Mouse (Mus musculus) gonadal fat pad, adult 2 months (tissue): Measurements from ENCODE around the gene S100a6. TPM values are rescaled to one million over a fixed set of nuclear protein-coding genes. Genes with fewer than 3 reads are reported as not detected.
A peak's percentile ranks its signal among the peaks of the same experiment; 100 is the strongest.

ENCODE experiments used
- DNase-seq: peaks from one replicate; pipeline ENCODE4 v3.0.0-alpha.2; 2012; ENCODE audit warnings: low read depth
- polyA plus RNA-seq: library from polyadenylated mRNA; depleted of rRNA; stranded (reverse); fragments of >200 nt; gene quantifications from 2 replicates; pipeline ENCODE4 v1.2.3, GENCODE M21; 2012

Gene S100a6
- polyA plus RNA-seq, 1 experiment, result 578 TPM

DNA sequence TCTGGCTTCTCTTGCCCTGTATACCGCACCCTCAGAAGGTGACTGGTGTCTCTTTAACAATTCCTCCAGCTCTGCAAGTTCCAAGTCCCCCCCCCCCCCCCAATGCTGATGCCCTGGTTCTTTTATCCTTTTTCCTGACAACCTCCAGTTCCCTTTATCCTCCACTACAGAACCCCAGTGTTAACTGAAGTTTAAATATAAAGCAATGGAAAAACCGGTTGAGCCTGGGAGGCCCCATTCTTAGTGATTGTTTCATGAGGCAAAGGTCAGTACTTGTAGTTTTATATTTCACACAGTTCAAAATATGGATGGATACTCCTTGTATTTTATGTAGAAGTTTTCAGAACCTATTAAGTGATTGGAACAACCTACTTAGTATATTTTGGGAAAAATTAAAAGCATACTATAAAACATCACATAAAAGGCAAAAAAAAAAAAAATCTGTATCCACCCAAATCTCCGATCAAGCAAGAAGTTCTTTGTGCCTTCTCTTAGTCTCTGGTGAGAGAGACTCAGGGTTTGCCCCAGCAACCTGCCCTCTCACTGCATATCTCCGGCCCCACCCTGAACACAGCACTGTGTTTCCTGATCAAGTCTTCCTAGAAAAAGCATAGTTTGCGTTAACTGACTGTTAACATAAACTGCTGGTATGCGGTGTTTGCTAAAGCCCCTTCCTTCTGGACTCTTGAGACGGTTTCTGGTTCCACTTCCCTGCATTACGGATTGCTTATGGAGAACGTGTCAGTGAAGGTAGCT lies 13.8 kb downstream of the S100a6 start:
- DNase-seq, result no peak

DNA sequence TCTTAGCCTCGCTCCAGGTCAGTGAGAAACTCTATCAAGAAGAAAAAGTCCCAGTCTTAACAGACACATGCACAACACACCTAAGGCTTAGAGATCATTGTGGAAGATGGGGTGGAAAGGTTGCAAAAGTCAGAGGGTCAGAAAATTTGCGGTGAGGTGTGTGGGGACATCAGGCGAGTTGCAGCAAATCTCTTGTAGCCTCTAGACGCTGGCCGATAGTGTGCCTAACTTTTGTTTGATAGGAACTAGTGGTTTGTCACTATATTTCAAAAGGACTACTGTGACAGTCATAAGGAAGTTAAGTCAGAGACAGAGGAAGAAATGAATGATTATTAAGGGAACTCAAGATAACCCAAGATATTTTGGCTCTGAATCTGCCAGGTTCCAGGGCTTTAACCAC lies 14.7 kb downstream of the S100a6 start:
- no peak for DNase-seq

DNA sequence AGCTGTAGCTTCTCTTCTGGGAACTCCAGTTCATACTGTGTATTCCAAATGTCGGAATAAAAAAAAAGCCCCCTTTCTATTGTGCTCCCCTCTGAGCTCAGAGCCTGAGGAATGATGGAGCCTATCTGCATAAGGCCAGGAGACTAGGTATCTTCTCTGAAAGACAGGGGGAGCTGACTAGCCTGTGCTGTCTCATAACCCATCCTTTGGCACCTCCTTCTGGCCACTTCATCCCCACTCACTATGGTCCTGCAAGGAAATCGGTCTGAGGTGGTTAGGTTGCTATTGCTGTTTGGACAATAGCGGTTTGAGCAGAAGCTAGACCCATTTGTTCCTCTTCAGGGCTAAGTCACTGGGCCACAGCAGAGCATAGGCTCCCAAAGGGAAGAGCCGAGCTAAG lies 15.1 kb downstream of the S100a6 start:
- no peak for DNase-seq

DNA sequence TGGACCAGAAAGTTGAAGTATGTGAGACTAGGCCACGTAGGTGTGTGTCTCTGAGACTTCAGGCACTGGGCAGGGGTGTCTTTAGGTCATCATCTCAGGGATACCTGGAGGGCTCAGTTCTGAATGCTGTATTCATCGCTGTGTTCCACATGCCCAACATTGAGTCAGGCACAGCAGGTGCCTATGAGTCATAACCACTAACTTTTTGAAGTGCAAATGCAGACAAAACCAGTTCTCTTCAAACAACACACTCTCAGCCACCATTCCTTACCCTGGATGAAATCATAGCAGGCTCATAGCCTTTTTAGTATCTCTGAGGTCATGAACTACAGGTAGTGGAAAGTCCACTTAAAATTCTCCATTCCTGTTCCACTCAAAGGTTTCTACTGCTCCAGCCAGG lies 16.6 kb downstream of the S100a6 start:
- DNase-seq, result no peak

DNA sequence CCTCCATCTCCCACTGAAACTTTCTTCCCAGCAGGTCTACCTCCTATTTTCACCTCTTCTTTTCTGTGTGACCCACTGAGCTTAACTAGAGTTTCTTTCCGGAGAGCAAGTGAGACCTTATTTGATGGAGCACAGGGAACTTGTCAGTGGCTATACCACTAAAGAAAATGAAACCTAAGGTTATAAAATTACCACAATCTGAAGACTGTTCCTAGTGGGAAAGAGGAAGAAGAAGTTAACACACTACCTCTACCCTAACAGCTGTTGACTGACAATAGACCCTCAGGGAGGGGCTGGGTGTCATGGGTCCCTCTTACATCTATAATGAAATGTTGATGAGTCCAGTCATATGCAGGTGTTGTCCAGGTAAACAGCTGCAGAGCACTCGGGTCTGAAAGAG lies 19.3 kb downstream of the S100a6 start:
- no peak for DNase-seq

DNA sequence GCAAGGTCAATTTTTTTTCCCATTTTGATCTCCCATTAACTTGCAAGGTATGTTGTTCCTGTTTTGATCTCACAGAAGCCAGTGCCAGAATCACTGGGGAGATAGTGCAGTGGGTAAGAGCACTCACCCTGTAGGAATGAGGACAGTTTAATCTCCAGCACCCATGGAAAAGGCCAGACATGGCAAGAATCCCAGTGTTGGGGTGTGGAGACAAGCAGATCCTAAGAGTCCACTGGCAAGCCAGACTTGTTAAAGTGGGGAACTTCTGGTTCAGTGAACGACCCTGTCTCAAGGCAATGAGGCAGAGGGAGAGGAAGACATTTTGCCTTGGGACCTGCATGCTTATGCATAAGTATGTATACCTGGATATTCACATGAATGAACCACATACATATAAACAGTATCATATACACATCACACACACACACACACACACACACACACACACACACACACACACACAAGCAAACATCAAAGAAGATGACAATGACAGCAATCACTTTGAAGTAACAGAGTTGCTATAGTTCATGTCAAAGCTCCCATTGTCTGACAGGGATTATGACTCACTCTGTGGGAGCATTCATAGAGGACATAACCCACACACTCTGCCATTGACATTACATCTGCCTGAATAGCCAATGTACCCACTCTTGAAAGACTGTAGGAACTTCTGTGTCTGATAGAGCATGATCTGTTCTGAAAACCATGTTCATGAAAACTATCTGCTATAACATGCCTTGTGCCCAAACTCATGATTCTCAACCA lies 26.0 kb downstream of the S100a6 start:
- no peak for DNase-seq

DNA sequence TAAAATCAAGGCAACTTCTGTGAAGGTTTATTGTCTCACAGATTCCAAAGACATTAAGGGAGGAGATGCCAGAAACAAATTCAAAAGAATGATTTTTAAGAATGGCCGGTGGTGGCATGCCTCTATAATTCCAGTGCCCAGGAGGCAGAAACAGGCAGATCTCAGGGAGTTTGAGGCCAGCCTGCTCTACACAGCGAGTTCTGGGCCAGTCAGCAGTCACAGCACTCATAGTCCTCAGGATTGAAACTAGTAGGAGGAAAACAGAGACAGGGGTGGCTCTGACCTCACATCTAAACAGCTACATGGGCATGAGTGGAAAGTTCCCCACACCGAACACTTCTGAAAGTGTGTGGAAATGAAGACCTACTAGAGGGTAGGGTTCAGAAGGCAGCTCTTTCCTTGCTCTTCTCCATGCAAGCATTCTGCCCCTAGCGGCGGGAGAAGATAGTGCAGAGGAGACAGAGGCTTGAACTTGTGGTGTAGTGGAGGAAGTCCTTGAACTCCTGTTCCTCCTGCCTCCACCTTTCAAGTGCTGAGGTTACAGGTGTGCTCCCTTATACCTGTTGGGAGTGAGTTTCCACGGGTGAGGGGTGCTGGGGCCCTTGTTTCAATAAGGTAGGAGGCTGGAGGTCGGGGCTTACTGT lies 27.0 kb downstream of the S100a6 start:
- no peak for DNase-seq

DNA sequence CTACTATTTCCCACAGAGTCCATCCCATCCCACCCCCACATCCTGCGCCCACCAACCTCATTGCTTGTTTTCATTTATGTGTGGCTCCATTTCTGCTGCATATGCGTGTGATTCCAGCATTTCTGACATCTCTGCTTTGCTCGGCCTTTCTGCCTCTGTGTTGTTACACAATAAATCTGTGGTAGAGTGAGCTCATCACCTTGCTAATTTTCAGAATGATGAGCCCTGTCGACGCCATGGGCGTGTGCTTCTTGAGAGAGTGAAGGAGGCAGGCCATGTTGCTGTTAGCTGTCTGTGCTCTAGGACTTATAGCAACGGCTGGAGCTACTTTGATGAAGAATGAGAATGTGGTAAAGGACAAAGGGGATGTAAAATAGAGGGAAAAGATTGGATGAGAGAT lies 28.3 kb downstream of the S100a6 start:
- DNase-seq, result no peak

DNA sequence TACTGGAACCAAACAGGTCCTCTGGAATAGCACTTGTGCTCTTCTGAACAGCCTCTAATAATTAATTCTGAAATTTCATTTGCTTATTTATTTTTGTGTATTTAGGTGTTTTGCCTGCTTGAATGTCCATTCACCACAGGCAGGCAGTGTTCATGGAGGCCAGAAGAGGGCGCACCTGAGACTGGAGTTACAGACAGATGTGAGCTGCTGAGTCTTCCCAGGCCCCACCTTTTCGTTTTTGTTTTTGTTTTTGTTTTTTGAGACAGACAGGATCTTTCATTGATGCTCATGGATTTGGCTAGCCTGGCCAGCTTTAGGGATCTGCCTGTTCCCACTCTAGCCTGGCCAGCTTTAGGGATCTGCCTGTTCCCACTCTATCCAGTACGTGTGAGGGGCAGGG lies 31.5 kb downstream of the S100a6 start:
- DNase-seq, result no peak

DNA sequence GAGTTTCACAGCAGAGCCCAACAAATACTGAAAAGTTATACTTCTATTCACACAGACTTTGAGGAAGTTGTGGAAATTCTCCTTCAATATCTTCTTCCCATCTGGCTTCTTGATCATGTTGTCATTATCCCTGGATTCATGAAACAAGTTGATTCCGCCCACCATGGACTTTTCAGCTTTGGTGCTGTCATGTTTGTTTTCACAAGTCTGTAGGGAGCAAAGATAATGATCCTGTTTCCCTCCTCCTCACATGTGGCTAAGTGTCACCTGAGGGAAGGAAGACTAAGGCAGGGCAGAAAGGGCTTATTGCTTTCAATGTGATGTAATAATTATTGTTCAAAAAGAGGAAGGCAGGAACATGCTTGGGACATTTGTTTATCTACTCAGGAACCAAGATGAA lies 34.6 kb downstream of the S100a6 start:
- DNase-seq, result peak; percentile 68

DNA sequence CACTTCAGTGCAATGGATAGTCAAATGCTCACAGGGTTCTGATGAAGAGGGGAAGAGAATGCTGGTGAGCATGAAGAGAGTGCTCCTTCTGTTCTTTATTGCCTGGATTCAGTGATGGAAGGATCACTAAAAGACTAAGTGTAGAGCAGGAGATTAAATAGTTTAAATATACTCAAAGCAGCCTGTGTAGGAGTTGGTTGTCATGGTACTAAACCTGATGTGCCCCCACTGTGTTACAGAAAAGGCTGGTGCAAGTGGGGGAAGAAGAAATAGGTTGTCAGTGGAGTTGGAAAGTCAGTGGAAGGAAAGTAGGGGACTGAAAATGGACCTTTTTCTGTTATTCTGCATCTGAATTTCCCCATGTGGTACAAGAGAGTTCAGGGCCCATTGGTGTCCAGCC lies 36.3 kb downstream of the S100a6 start:
- no peak for DNase-seq

DNA sequence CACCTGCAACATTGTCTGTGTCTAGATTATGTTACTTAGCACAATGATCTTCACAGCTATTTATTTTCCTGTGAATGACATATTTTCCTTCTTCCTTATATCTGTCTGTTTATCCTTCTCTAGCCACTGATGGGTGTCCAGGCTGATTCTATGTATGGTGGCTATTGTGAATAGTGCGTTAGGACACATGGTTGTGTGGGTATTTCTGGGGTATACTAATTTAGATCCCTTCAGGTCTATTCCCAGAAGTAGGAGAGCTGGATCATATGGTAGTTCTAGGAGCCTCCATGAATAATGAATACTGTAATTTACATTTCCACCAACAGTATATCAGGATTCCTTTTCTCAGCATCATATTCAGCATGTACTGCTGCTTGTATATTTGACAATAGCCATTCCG lies 37.1 kb downstream of the S100a6 start:
- no peak for DNase-seq

DNA sequence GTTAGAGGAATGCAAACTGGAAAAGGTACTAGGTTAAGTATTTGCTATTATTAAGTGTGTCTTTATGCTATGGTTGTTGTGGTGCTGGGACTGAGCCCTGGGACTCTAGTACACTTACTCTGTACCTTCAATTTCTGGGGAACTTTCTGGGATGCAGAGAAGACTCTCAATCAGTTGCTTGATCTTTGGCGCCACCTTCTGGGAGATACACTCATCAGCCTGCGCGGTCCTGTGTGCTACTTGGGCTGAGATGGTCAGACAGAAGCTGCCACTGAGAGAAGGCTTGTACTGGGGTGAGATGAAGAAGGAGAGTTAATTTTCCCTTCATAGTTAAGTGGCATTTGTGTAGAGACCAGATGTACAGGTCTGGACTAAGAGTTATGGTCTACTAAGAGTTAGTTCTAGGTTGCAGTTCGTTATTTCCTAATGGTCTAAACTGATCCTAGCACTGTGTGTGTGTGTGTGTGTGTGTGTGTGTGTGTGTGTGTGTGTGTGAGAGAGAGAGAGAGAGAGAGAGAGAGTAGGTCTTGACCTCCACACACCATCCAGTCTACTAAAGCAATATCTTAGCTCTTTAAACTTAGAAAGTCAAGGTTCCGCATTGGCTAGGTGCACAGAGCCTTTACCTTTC lies 40.3 kb downstream of the S100a6 start:
- DNase-seq, result no peak

DNA sequence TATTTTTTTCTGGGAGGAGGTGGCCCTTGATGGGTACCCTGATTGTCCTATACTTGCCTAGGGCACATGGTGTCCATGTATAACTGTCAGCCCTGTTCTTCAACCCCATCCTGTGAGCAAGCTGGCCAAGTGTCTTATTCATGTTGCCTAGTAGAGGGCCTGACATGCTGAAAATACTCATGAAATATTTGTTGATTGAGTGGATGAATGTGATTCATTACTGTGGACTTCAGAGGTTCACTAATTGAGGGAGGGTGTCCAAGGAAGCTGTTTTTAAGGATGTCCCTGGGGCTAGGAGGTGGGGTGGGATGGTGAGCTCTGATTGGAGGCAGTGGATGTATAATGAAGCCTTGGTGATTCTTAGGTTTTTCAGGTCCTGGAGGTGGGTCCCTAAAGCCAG lies 41.0 kb downstream of the S100a6 start, which contains the start of gene S100a7a:
TSS of gene S100a7a (plus strand) at position 301 of the 400 bp plus-strand sequence.
- DNase-seq, result no peak

DNA sequence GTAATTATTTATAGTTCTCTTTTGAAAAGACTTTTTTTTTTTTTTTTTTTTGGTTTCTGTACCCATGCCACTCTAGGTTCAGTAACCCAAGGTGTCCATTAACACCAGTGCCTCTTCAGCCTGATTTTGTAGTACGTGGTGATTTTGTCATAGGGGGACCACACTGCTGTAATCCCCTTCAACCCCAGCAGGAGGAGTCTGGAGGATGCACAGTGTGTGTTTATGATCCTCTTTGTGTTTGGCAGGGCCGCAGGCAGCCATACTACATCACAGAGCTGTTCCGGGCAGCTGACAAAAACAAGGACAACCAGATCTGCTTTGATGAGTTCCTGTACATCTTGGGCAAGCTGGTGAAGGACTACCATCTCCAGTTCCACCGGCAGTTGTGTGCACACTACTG lies 44.7 kb downstream of the S100a6 start:
- DNase-seq, result no peak

DNA sequence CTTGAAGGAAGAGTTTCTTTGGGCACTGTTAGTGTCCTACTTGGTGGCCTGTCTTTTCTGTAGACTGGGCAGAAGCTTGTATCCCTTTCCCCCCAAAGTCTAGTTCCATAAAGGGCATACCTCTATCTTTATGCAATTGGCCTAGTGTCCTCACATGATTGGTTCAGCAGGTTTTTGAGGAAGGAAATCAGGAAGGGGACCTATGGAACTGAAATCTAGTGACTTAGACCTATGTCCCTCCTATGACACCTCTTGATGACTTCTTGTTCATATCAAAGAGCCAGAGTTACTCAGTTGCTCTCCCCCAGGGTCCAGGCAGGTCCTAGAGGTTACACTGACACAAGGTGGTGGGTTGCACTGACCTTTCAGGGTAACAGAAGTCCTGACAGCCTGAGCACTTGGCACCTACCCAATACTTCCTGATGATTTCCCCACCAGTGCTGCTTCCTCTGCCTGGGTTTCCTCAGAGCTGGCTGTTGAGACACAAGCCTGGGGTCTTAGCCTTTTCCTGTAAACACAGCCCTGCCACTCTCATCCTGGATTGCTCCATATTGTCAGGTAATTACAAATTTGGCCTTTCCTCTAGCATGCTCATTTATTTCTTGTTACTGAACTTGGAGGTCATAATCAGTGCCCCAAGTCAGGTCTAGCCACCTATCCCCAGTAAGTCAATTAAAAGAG lies 46.8 kb downstream of the S100a6 start:
- DNase-seq, result no peak

DNA sequence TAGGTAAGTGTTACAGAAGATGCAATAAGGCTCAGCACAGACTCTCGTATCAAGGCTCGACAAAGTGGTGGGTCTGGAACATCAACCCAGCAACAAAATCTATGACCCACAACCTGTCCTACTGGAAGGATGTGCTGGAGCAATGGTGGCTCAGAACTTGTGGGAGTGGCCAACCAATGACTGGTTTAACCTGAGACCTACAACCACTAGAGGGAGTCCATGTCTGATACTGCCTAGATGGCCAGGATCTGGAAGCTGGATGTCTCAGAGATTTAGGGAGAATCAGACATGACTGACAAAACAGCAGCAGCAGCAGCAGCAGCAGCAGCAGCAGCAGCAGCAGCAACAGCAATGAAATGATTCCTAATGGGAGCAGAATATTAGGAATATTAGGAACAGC lies 51.5 kb downstream of the S100a6 start:
- DNase-seq, result no peak

DNA sequence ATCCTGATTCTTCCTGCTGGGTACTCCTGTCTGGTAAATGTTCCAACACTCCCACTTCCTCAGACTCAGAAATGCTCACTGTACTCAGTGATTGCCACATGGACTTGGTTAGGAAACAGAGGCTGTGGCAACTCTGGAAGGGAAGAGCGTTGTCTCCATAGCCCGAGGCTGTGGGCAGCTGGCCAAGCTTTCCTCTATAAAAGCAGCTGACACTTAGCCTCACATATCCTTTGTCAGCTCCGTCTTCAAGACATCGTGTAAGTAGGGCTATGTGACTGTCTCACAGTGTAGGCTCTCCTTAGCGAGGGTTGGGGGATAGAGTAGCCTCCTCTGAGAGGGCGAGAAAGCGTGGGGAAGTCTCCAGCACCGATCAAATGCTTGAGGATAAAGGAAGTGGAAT lies 56.2 kb downstream of the S100a6 start, which contains the start of gene S100a8:
TSS of gene S100a8 (plus strand) at position 133 of the 400 bp plus-strand sequence.
- DNase-seq, result peak; percentile 83
